29 mouse cellular contexts compared by ENCODE assay signal in genomic region chr5:140604386-140604785, GRCm38 (mm10). TPM values are rescaled to one million over a fixed set of nuclear protein-coding genes. Genes with fewer than 3 reads are reported as not detected.
DNase-seq lines count a peak whose midpoint lies in the region; ATAC-seq and TF ChIP-seq lines count a peak whose summit lies in the region.
"Had no signal": no experiment of that assay in that cellular context is flagged by ENCODE, and none has a peak within 500 bp of the region (broad histone marks: within the 10 kb centered on the region; RNA-seq: fewer than 3 reads in every experiment).

No protein-coding gene starts in this region.

- 66% methylated on average over 8 of the region's 8 CpGs for WGBS in heart, embryonic 10.5 days
- WGBS in heart, adult 2 months = 35% methylated on average over 8 of the region's 8 CpGs
- 22% methylated on average over 8 of the region's 8 CpGs for WGBS in liver, embryonic 12.5 days (ENCODE audit: insufficient replicate concordance)

- TF ChIP-seq CTCF in heart, adult 2 months (IDR thresholded peaks at IDR 0.05) = no peak
- no peak for TF ChIP-seq CTCF in C2C12 (IDR thresholded peaks at IDR 0.05; ENCODE audit: control insufficient read depth, insufficient read depth, insufficient read length)

- H3K4me2 ChIP-seq in liver, embryonic 12.5 days = no peak overlapping the region
- peak overlapping the region; percentile 62 for H3K4me2 ChIP-seq in myocyte (ENCODE audit: low read depth)
- H3K4me2 ChIP-seq: forebrain, embryonic 15.5 days; heart, embryonic 12.5 days; neural tube, embryonic 15.5 days had no signal

- no peak for DNase-seq in heart, embryonic 10.5 days (ENCODE audit: low spot score)
- no peak for DNase-seq in heart, adult 2 months
- peak; percentile 4 for DNase-seq in liver
- no peak for DNase-seq in MN1 (ENCODE audit: low spot score)
- DNase-seq: cerebellum, adult 8-10 months; gastrocnemius, postnatal 25 days; heart, postnatal 36 days; kidney, postnatal 14 days; layer of hippocampus, adult 9-11 months; left cerebral cortex, postnatal 4 days; lung, adult 18-20 months; midbrain, embryonic 14.5 days; right cerebral cortex, postnatal 14 days; spleen, adult 18-20 months; thymus, adult 18-20 months had no signal

- H3K4me1 ChIP-seq in heart, embryonic 10.5 days = peaks cover 37% of the 10 kb centered on the region
- H3K4me1 ChIP-seq in heart, adult 2 months (ENCODE audit: control insufficient read depth, insufficient read depth, low read length) = peaks cover 5% of the 10 kb centered on the region
- peaks cover 43% of the 10 kb centered on the region for H3K4me1 ChIP-seq in liver, embryonic 12.5 days

- ATAC-seq in liver, embryonic 12.5 days = no peak
- ATAC-seq: CD4-positive, CD25-positive, alpha-beta regulatory T cell, adult 4 months; forebrain, embryonic 15.5 days; hindbrain, postnatal 0 days; intestine, postnatal 0 days had no signal

- no peak overlapping the region for H3K4me3 ChIP-seq in heart, embryonic 10.5 days
- no peak overlapping the region for H3K4me3 ChIP-seq in heart, adult 2 months
- H3K4me3 ChIP-seq in liver, embryonic 12.5 days = no peak overlapping the region
- H3K4me3 ChIP-seq in C2C12 (ENCODE audit: insufficient read depth, poor library complexity, severe bottlenecking) (no peak overlapping the region), myocyte (no peak overlapping the region)
- H3K4me3 ChIP-seq: erythroblast, embryonic 14.5 days; forebrain, embryonic 15.5 days; heart, embryonic 12.5 days; left cerebral cortex, adult 2 months; neural tube, embryonic 15.5 days had no signal

- TF ChIP-seq POLR2A in heart, adult 2 months (IDR thresholded peaks at IDR 0.05; ENCODE audit: insufficient read depth, low read depth, low read length) = no peak
- TF ChIP-seq POLR2A in myocyte (IDR thresholded peaks at IDR 0.05; ENCODE audit: insufficient read length, low read depth) = no peak

- H3K9me3 ChIP-seq in heart, embryonic 10.5 days = no peaks in the 10 kb centered on the region; the same call in 1 of the 2 replicates
- H3K9me3 ChIP-seq in liver, embryonic 12.5 days (replicated peaks) = no peaks in the 10 kb centered on the region
- H3K9me3 ChIP-seq: forebrain, embryonic 15.5 days; heart, embryonic 12.5 days; neural tube, embryonic 15.5 days had no signal

- peaks cover 2% of the 10 kb centered on the region; the same call in 1 of the 2 replicates for H3K36me3 ChIP-seq in heart, embryonic 10.5 days
- no peaks in the 10 kb centered on the region for H3K36me3 ChIP-seq in heart, adult 2 months (ENCODE audit: control insufficient read depth, insufficient read depth, low read length)
- no peaks in the 10 kb centered on the region for H3K36me3 ChIP-seq in liver, embryonic 12.5 days
- H3K36me3 ChIP-seq in C2C12 (ENCODE audit: control insufficient read depth, insufficient read depth) (no peaks in the 10 kb centered on the region), myocyte (ENCODE audit: control insufficient read depth, insufficient read depth) (no peaks in the 10 kb centered on the region)
- H3K36me3 ChIP-seq: forebrain, embryonic 15.5 days; heart, embryonic 12.5 days; neural tube, embryonic 15.5 days had no signal

- peaks cover 19% of the 10 kb centered on the region for H3K79me3 ChIP-seq in C2C12 (ENCODE audit: low read depth)

- H3K27ac ChIP-seq in heart, embryonic 10.5 days = peak overlapping the region; percentile 13; the same call in 1 of the 2 replicates
- H3K27ac ChIP-seq in heart, adult 2 months = no peak overlapping the region
- no peak overlapping the region for H3K27ac ChIP-seq in liver, embryonic 12.5 days
- H3K27ac ChIP-seq: forebrain, embryonic 15.5 days; hindbrain, postnatal 0 days; left cerebral cortex, adult 2 months; neural tube, embryonic 15.5 days had no signal

- intact Hi-C loops in heart, adult 2 months (cut with DNase I) = no loop called here

- H3K27me3 ChIP-seq in heart, embryonic 10.5 days (ENCODE audit: insufficient read depth, poor library complexity, severe bottlenecking) = peaks cover 67% of the 10 kb centered on the region
- no peaks in the 10 kb centered on the region for H3K27me3 ChIP-seq in heart, adult 2 months (ENCODE audit: control insufficient read depth, insufficient read depth, low read length)
- peaks cover 94% of the 10 kb centered on the region for H3K27me3 ChIP-seq in liver, embryonic 12.5 days (replicated peaks)
- H3K27me3 ChIP-seq in C2C12 (ENCODE audit: control insufficient read depth, insufficient read depth, insufficient read length) (no peaks in the 10 kb centered on the region), myocyte (ENCODE audit: control insufficient read depth, insufficient read depth, insufficient read length) (no peaks in the 10 kb centered on the region)
- H3K27me3 ChIP-seq: forebrain, embryonic 15.5 days had no signal

- H3K79me2 ChIP-seq in heart, adult 2 months (replicated peaks; ENCODE audit: control insufficient read depth, insufficient read depth, low read length) = no peaks in the 10 kb centered on the region
- peaks cover 20% of the 10 kb centered on the region for H3K79me2 ChIP-seq in C2C12 (ENCODE audit: control insufficient read depth, insufficient read depth)
- H3K79me2 ChIP-seq in myocyte (ENCODE audit: control insufficient read depth, insufficient read depth) = peaks cover 7% of the 10 kb centered on the region

- TF ChIP-seq EP300 in heart, adult 2 months (IDR thresholded peaks at IDR 0.05; ENCODE audit: insufficient read depth, low read depth, low read length) = no peak

- H3K9ac ChIP-seq in heart, adult 2 months (ENCODE audit: low read depth, low read length) = no peak overlapping the region
- H3K9ac ChIP-seq in liver, embryonic 12.5 days = no peak overlapping the region
- H3K9ac ChIP-seq: forebrain, embryonic 15.5 days; heart, embryonic 12.5 days; neural tube, embryonic 15.5 days had no signal

- H3ac ChIP-seq in C2C12 (ENCODE audit: control insufficient read depth, insufficient read length, low read depth) (no peak overlapping the region), myocyte (ENCODE audit: control insufficient read depth, insufficient read length) (no peak overlapping the region)

TF ChIP-seq in C2C12, 6 proteins besides CTCF, POLR2A, EP300 and RAD21:
- TF ChIP-seq FOSL1 (IDR thresholded peaks at IDR 0.05; ENCODE audit: insufficient read depth, low read length, poor library complexity, severe bottlenecking) (peak; percentile 38), MAX (IDR thresholded peaks at IDR 0.05) (peak; percentile 18), MYOD1 (IDR thresholded peaks at IDR 0.05; ENCODE audit: control insufficient read depth, insufficient read length, low read depth) (no peak), CEBPB (IDR thresholded peaks at IDR 0.05; ENCODE audit: low read depth) (no peak)

TF ChIP-seq in myocyte, 11 proteins besides CTCF, POLR2A, EP300 and RAD21:
- TF ChIP-seq MYOD1 (IDR thresholded peaks at IDR 0.05; ENCODE audit: control insufficient read depth in 1 of 3, insufficient read length in 2 of 3, low read depth in 2 of 3) (peak in 1 of 3 experiments; percentile 11), CEBPB (IDR thresholded peaks at IDR 0.05; ENCODE audit: insufficient read depth, poor library complexity, severe bottlenecking) (no peak), MYOG (IDR thresholded peaks at IDR 0.05; ENCODE audit: control insufficient read depth in 1 of 3, insufficient read depth in 1 of 3, insufficient read length in 2 of 3, low read depth in 2 of 3) (peak in 1 of 3 experiments; percentile 9)

RNA-seq across cellular contexts. Expression of gene Lfng, which starts 2.7 kb away (rescaled TPM):
- polyA plus RNA-seq in heart, embryonic 10.5 days (2016; fragmentation: Nextera tagmentation; extraction: Ambion mirVana) = 3.8 and 4.7 TPM in 2 replicates
- total RNA-seq in heart, adult 2 months (2021) = 10 to 100 TPM in 1 of 2 experiments, 1 to 10 TPM in 1; 7.4 to 11.5 TPM
- 18.4 and 23.1 TPM in 2 replicates for polyA plus RNA-seq in heart, adult 2 months (2012; rRNA removed)
- 7.4 and 8.3 TPM in 2 replicates for polyA plus RNA-seq in liver, embryonic 12.5 days (2016; fragmentation: Nextera tagmentation; extraction: Ambion mirVana)
- polyA plus RNA-seq in C2C12 (2012; fragmentation: generic; extraction: Trizol) = 18.7 TPM
- polyA plus RNA-seq in myocyte (2012; fragmentation: generic; extraction: Trizol) = 3.1 TPM

RNA-seq across cellular contexts. Expression of gene Grifin, which starts 39.5 kb away (rescaled TPM):
- not detected in 2 replicates for polyA plus RNA-seq in heart, embryonic 10.5 days (2016; fragmentation: Nextera tagmentation; extraction: Ambion mirVana)
- not detected for total RNA-seq in heart, adult 2 months (2021)
- not detected in 2 replicates for polyA plus RNA-seq in heart, adult 2 months (2012; rRNA removed)
- polyA plus RNA-seq in liver, embryonic 12.5 days (2016; fragmentation: Nextera tagmentation; extraction: Ambion mirVana) = 6.3 and 7.8 TPM in 2 replicates
- not detected for polyA plus RNA-seq in C2C12 (2012; fragmentation: generic; extraction: Trizol)
- polyA plus RNA-seq in myocyte (2012; fragmentation: generic; extraction: Trizol) = not detected
- total RNA-seq: adrenal gland, adult 18-20 months; gastrocnemius, postnatal 25 days; heart, postnatal 36 days; hindbrain, postnatal 0 days; left cerebral cortex, adult 2 months; left cerebral cortex, postnatal 4 days; liver, adult 2 months; megakaryocyte, adult 5-6 weeks had no signal
- polyA plus RNA-seq: forebrain, embryonic 15.5 days; liver, adult 2 months; midbrain, embryonic 14.5 days; neural tube, embryonic 15.5 days had no signal

RNA-seq across cellular contexts. Expression of gene Ttyh3, which starts 44.4 kb away (rescaled TPM):
- polyA plus RNA-seq in heart, embryonic 10.5 days (2016; fragmentation: Nextera tagmentation; extraction: Ambion mirVana) = 23.5 and 32.9 TPM in 2 replicates
- 10 to 100 TPM; 10.6 to 11.0 TPM for total RNA-seq in heart, adult 2 months (2021)
- 13.9 and 14.6 TPM in 2 replicates for polyA plus RNA-seq in heart, adult 2 months (2012; rRNA removed)
- 13.0 and 15.6 TPM in 2 replicates for polyA plus RNA-seq in liver, embryonic 12.5 days (2016; fragmentation: Nextera tagmentation; extraction: Ambion mirVana)
- polyA plus RNA-seq in C2C12 (2012; fragmentation: generic; extraction: Trizol) = 46.0 TPM
- polyA plus RNA-seq in myocyte (2012; fragmentation: generic; extraction: Trizol) = 23.8 TPM
